Mouse (Mus musculus) left cerebral cortex, postnatal 4 days (tissue): Measurements from ENCODE around the gene Vta1. TPM values are rescaled to one million over a fixed set of nuclear protein-coding genes. Genes with fewer than 3 reads are reported as not detected.

Source experiments
- total RNA-seq, 2 experiments: library from RNA; stranded (reverse); gene quantifications; 2 replicates each; pipeline ENCODE4 v1.2.3; 2021

The Vta1 gene
- total RNA-seq, 2 experiments from 2014 or later: 87.0 to 98.2 TPM

Other genes starting within 250 kb of the Vta1 start
- gene Adgrg6, start 159.9 kb downstream of the Vta1 start, total RNA-seq: 1 to 10 TPM; 3.6 to 4.5 TPM
- gene Nmbr, start within 50 bp of the Vta1 start, total RNA-seq: 1 to 10 TPM; 4.8 to 5.9 TPM
- gene Gje1, start 12.7 kb upstream of the Vta1 start, total RNA-seq: not detected